Mouse (Mus musculus) hindbrain, embryonic 16.5 days (tissue): ENCODE measurements at regions not wholly inside any gene's neighbourhood (a gene's known extent, or its start where the extent isn't known, plus 50 kb on each side); places are given as distances from the start of the nearest gene placed in this dataset.

Experiments
- ATAC-seq: fragments of 200-750 bp; cut with Nextera tagmentation; 2 replicates; pipeline ENCODE4 v1.8.0; 2017; ENCODE audit warnings: moderate TSS enrichment, moderate library complexity
- H3K27ac ChIP-seq: fragments of 300-500 bp; sonication (generic); 2 replicates; pipeline ENCODE4 v1.5.1; 2014; ENCODE audit warnings: low read depth, mild to moderate bottlenecking, control low read depth, low read length, moderate library complexity
- H3K27me3 ChIP-seq: fragments of 300-500 bp; sonication (generic); replicated peaks from 2 replicates; pipeline ENCODE4 v1.6.1; 2014; ENCODE audit warnings: low read length; ENCODE audit not compliant: control insufficient read depth, insufficient read depth
- H3K36me3 ChIP-seq: fragments of 300-500 bp; sonication (generic); 2 replicates; pipeline ENCODE4 v1.6.1; 2014; ENCODE audit warnings: mild to moderate bottlenecking, low read length, moderate library complexity, mixed read lengths; ENCODE audit not compliant: control insufficient read depth, insufficient read depth
- H3K4me1 ChIP-seq: fragments of 300-500 bp; sonication (generic); 2 replicates; pipeline ENCODE4 v1.6.1; 2014; ENCODE audit warnings: low read depth, low read length; ENCODE audit not compliant: control insufficient read depth, insufficient read depth
- H3K4me2 ChIP-seq: fragments of 300-500 bp; sonication (generic); 2 replicates; pipeline ENCODE4 v1.6.1; 2014; ENCODE audit warnings: mild to moderate bottlenecking, low read length, control low read depth, moderate library complexity
- H3K4me3 ChIP-seq: fragments of 300-500 bp; sonication (generic); 2 replicates; pipeline ENCODE4 v1.5.1; 2014; ENCODE audit warnings: mild to moderate bottlenecking, low read length, control low read depth, moderate library complexity
- H3K9ac ChIP-seq: fragments of 300-500 bp; sonication (generic); 2 replicates; pipeline ENCODE4 v1.6.1; 2014; ENCODE audit warnings: low read depth, mild to moderate bottlenecking, control low read depth, low read length, moderate library complexity
- H3K9me3 ChIP-seq: fragments of 300-500 bp; sonication (generic); 2 replicates; pipeline ENCODE4 v1.6.1; 2014; ENCODE audit warnings: mild to moderate bottlenecking, low read length, moderate library complexity; ENCODE audit not compliant: control insufficient read depth
- WGBS: fragments of 180-500 bp; shearing (Covaris S2); extraction: QIAGEN DNeasy Blood & Tissue Kit; methylation state at CpG from one replicate; pipeline ENCODE4 v1.1.7; 2014; 5-methylcytosine and 5-hydroxymethylcytosine counted together

DNA sequence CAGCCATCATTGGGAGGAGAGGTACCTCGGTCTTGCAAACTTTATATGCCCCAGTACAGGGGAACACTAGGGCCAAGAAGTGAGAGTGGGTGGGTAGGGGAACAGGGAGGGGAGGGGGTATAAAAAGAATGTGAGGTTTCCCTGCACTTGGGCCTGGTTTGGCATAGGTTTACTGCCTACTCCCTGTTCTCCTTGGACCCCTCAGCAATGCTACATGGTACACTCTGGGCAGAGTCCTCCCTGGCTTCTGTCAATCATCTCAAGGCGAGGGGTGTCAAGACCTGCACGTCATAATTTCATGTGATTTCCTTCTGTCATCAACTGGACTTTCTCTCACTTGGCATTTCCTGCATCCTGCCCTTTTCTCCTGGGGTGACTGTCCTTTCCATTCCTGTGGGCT is 330.9 kb downstream of the Mllt3 start:
- Histone ChIP-seq H3K9me3 (no peaks in the 10 kb centered on the region), H3K27me3 (no peaks in the 10 kb centered on the region), H3K27ac (no peak overlapping the region), H3K4me3 (no peak overlapping the region), H3K4me1 (no peaks in the 10 kb centered on the region; the same call in 1 of the 2 replicates), H3K4me2 (no peak overlapping the region), H3K9ac (no peak overlapping the region), H3K36me3 (no peaks in the 10 kb centered on the region)
- no peak for ATAC-seq
- WGBS: 80% methylated on average over 3 of the region's 3 CpGs

DNA sequence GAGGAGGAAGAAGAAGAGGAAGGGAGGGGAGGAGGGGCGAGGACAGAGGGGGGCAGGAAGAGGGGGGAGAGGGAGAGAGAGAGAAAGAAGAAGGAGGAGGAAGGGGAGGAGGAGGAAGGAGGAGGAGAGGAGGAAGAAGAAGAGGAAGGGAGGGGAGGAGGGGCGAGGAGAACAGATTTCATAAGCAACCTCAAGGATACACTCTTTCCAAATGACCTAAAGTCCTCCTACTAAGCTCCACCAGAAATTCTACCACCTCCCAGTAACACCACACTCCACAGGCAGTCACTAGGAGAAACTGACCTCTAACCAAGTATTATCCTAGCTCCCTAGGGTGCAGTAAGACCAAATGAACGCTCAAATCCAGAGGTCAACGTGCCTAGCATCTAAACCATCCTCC is 332.1 kb downstream of the Mllt3 start:
- no peaks in the 10 kb centered on the region for H3K27me3 ChIP-seq
- no peaks in the 10 kb centered on the region for H3K36me3 ChIP-seq
- H3K9me3 ChIP-seq: no peaks in the 10 kb centered on the region
- no peak for ATAC-seq
- no peaks in the 10 kb centered on the region; the same call in 1 of the 2 replicates for H3K4me1 ChIP-seq
- no peak overlapping the region for H3K4me2 ChIP-seq
- H3K9ac ChIP-seq: no peak overlapping the region
- WGBS: 78% methylated on average over 4 of the region's 4 CpGs
- H3K4me3 ChIP-seq: no peak overlapping the region
- no peak overlapping the region for H3K27ac ChIP-seq

- H3K4me3 ChIP-seq: no peak overlapping the region
- H3K36me3 ChIP-seq: no peaks in the 10 kb centered on the region
- no peak overlapping the region for H3K9ac ChIP-seq
- no peak overlapping the region for H3K4me2 ChIP-seq
- H3K4me1 ChIP-seq: no peaks in the 10 kb centered on the region; the same call in 1 of the 2 replicates
- H3K9me3 ChIP-seq: no peaks in the 10 kb centered on the region
- H3K27me3 ChIP-seq: no peaks in the 10 kb centered on the region
- 89% methylated on average over 2 of the region's 2 CpGs for WGBS
- no peak for ATAC-seq
- H3K27ac ChIP-seq: no peak overlapping the region
Observed at GRCm38 (mm10) chr4:87700508-87700907, 332.7 kb downstream of the Mllt3 start.

GRCm38 (mm10) chr4:87699586-87699985 is 333.6 kb downstream of the Mllt3 start:
- H3K9me3 ChIP-seq: no peaks in the 10 kb centered on the region
- no peaks in the 10 kb centered on the region for H3K36me3 ChIP-seq
- H3K9ac ChIP-seq: no peak overlapping the region
- 35% methylated on average over 4 of the region's 4 CpGs for WGBS
- no peak for ATAC-seq
- H3K27me3 ChIP-seq: no peaks in the 10 kb centered on the region
- no peak overlapping the region for H3K4me2 ChIP-seq
- H3K4me3 ChIP-seq: no peak overlapping the region
- no peak overlapping the region for H3K27ac ChIP-seq
- no peaks in the 10 kb centered on the region; the same call in 1 of the 2 replicates for H3K4me1 ChIP-seq

- no peak for ATAC-seq
- Histone ChIP-seq H3K4me3 (no peak overlapping the region), H3K4me2 (no peak overlapping the region), H3K9ac (no peak overlapping the region), H3K36me3 (no peaks in the 10 kb centered on the region), H3K27ac (no peak overlapping the region), H3K4me1 (no peaks in the 10 kb centered on the region; the same call in 1 of the 2 replicates), H3K27me3 (no peaks in the 10 kb centered on the region), H3K9me3 (no peaks in the 10 kb centered on the region)
- 44% methylated on average over 3 of the region's 3 CpGs for WGBS
Observed at GRCm38 (mm10) chr4:87698750-87699149, 334.4 kb downstream of the Mllt3 start.

DNA sequence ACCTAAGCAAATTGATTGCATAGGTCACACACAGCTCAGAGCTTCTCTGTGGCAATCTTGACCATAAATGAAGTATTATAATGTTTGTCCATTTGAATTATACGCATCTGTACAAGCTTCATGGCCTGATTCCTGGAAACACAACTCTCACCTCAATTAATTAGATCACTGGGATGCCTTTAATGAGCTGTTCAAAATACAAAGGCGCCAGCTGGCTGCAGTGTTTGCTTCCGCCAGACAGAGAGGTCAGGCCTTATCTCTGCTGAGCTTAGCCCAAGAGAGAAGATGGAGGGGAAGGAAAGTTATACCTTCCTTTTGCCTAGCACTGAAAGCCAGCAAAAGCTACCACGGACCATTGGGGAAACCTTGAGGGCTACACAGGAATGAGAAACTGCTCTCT is 336.2 kb downstream of the Mllt3 start:
- no peak for ATAC-seq
- no peak overlapping the region for H3K4me3 ChIP-seq
- H3K9ac ChIP-seq: no peak overlapping the region
- H3K4me1 ChIP-seq: no peaks in the 10 kb centered on the region; the same call in 1 of the 2 replicates
- H3K9me3 ChIP-seq: no peaks in the 10 kb centered on the region
- no peaks in the 10 kb centered on the region for H3K27me3 ChIP-seq
- H3K27ac ChIP-seq: no peak overlapping the region
- no peaks in the 10 kb centered on the region for H3K36me3 ChIP-seq
- 68% methylated on average over 4 of the region's 4 CpGs for WGBS
- no peak overlapping the region for H3K4me2 ChIP-seq

DNA sequence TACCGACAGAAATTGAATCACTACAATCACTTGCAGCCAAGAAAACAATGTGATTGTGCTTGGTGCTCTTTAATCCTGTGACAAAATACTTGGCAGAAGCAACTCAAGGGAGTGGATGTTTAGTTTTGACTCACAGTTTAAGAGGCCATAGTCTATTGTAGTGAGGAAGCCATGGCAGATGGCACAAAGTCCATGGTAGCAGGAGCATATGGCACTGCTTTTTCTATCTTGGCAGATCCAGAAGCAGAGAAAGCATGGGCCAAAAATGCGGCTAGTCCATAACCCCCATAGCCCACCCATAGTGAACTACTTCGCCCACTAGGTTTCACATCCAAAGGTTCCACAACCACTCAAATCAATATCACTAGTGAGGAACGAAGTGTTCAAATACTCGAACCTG is 337.4 kb downstream of the Mllt3 start:
- H3K4me2 ChIP-seq: no peak overlapping the region
- H3K36me3 ChIP-seq: no peaks in the 10 kb centered on the region
- no peaks in the 10 kb centered on the region for H3K27me3 ChIP-seq
- ATAC-seq: no peak
- no peak overlapping the region for H3K27ac ChIP-seq
- H3K9me3 ChIP-seq: no peaks in the 10 kb centered on the region
- no peaks in the 10 kb centered on the region; the same call in 1 of the 2 replicates for H3K4me1 ChIP-seq
- no peak overlapping the region for H3K9ac ChIP-seq
- WGBS: 79% methylated on average over 5 of the region's 5 CpGs
- H3K4me3 ChIP-seq: no peak overlapping the region

GRCm38 (mm10) chr4:87692741-87693140 is 340.4 kb downstream of the Mllt3 start:
- WGBS: 73% methylated on average over 2 of the region's 2 CpGs
- Histone ChIP-seq H3K4me3 (no peak overlapping the region), H3K4me2 (no peak overlapping the region), H3K4me1 (no peaks in the 10 kb centered on the region), H3K9me3 (no peaks in the 10 kb centered on the region), H3K27me3 (no peaks in the 10 kb centered on the region), H3K27ac (no peak overlapping the region), H3K9ac (no peak overlapping the region), H3K36me3 (no peaks in the 10 kb centered on the region)
- ATAC-seq: no peak

DNA sequence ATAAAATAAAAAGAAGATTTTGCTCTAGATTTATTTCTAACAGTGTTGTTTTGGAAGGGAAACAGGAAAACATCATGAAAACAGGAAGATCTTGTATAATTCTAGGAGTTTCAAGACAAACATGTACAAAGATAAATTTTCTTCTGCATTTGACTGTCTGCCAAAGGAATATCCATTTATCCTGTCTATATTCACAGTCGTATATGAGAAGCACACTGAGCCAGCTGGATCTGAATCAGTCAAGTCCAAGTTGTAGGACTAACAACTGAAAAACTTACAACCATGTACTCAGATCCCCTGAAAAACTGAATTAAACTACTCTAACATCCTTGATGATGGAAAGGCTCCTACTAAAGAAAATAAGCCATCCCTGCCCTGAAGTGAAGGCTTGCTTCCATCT is 348.2 kb downstream of the Mllt3 start:
- 74% methylated on average over 1 of the region's 1 CpGs for WGBS
- H3K9ac ChIP-seq: no peak overlapping the region
- H3K36me3 ChIP-seq: no peaks in the 10 kb centered on the region
- H3K4me3 ChIP-seq: no peak overlapping the region
- H3K4me2 ChIP-seq: no peak overlapping the region
- no peaks in the 10 kb centered on the region for H3K4me1 ChIP-seq
- H3K27me3 ChIP-seq: no peaks in the 10 kb centered on the region
- no peaks in the 10 kb centered on the region for H3K9me3 ChIP-seq
- no peak overlapping the region for H3K27ac ChIP-seq
- ATAC-seq: no peak

DNA sequence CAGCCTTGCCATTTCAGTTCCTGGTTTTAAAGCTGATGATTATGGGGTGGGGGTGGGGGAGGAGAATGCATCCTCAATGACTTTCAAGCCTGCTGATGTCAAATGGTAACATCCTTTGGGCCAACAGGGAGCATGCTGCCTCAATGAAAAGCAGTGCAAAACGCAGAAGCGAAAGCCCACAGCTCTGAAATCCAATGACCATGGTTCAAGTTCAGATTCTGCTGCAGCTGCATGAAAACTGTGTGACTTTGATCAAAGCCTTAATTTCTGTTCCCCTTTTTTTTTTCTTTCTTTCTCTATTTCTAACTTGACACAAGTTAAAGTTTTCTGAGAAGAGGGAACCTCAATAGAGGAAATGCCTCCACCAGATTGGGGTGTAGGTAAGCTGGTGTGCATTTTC is 350.4 kb downstream of the Mllt3 start:
- Histone ChIP-seq H3K27me3 (no peaks in the 10 kb centered on the region), H3K4me1 (no peaks in the 10 kb centered on the region), H3K36me3 (no peaks in the 10 kb centered on the region), H3K9me3 (no peaks in the 10 kb centered on the region), H3K9ac (no peak overlapping the region), H3K4me3 (no peak overlapping the region), H3K27ac (no peak overlapping the region), H3K4me2 (no peak overlapping the region)
- WGBS: 91% methylated on average over 2 of the region's 2 CpGs
- ATAC-seq: no peak
